Mouse (Mus musculus): Measurements from ENCODE around the gene Tert. TPM values are rescaled to one million over a fixed set of nuclear protein-coding genes. Genes with fewer than 3 reads are reported as not detected.

Tert gene
- polyA plus RNA-seq, 1 experiment from 2014 or later, result 4.8 TPM

DNA sequence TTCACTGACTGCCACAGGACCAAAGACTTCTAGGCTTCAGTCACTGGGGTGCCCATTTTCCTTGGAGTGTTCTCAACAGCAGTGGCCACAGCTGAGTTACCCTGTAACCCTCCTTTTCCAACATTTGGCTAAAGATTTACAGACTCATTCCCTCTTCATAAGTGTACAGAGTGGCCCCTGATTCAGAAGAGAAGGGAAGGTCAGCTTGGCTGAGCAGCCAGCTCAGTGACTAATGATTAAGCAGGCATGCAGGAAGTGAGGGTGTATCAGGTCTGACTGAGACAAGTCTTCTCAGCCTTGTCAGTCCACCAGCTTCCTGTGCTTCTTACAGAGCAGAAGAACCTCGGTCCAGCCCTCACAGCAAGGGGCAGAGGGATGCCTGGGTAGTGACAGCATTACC, 53.7 kb downstream of the Tert start:
- Histone ChIP-seq H3K36me3 (no peaks in the 10 kb centered on the region), H3K9me3 (no peaks in the 10 kb centered on the region), H3K9ac (no peak overlapping the region), H3K4me1 (replicated peaks) (no peaks in the 10 kb centered on the region), H3K4me2 (no peak overlapping the region), H3K27me3 (no peaks in the 10 kb centered on the region), H3K4me3 (no peak overlapping the region), H3K27ac (replicated peaks) (no peak overlapping the region)
- ATAC-seq (ENCODE audit: low read depth), result no peak
- 35% methylated on average over 1 of the region's 1 CpGs for WGBS

GRCm38 (mm10) chr13:73682226-73682625, 55.5 kb downstream of the Tert start:
- no peak overlapping the region for H3K27ac ChIP-seq (replicated peaks)
- H3K4me1 ChIP-seq (replicated peaks), result no peaks in the 10 kb centered on the region
- H3K9ac ChIP-seq, result no peak overlapping the region
- no peak overlapping the region for H3K4me2 ChIP-seq
- 81% methylated on average over 2 of the region's 2 CpGs for WGBS
- no peak overlapping the region for H3K4me3 ChIP-seq
- no peaks in the 10 kb centered on the region for H3K36me3 ChIP-seq
- no peaks in the 10 kb centered on the region for H3K27me3 ChIP-seq
- no peak for ATAC-seq (ENCODE audit: low read depth)
- no peaks in the 10 kb centered on the region for H3K9me3 ChIP-seq

DNA sequence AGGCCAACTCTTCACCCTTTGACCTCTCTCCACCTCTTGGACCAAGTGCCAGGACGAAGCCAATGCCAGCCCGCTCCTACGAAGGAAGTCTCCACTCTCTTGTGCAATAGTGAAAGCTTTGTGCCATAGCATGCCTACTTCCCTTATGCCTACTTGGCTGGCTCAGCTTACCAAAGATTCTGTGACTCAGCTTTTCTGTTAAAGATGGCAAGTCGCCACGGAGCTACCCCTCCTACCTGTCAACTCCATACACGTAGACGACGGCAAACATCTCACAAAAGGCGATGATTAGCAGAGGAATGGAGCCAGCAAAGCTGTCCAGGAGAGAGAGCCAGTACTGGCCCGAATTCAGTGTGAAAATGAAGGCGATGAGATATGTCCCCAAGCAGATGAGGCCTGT, 57.0 kb downstream of the Tert start:
- no peaks in the 10 kb centered on the region for H3K4me1 ChIP-seq (replicated peaks)
- H3K9ac ChIP-seq, result no peak overlapping the region
- H3K4me2 ChIP-seq, result no peak overlapping the region
- H3K27me3 ChIP-seq, result no peaks in the 10 kb centered on the region
- no peak overlapping the region for H3K4me3 ChIP-seq
- no peaks in the 10 kb centered on the region for H3K36me3 ChIP-seq
- H3K27ac ChIP-seq (replicated peaks), result no peak overlapping the region
- ATAC-seq (ENCODE audit: low read depth), result no peak
- H3K9me3 ChIP-seq, result no peaks in the 10 kb centered on the region
- 90% methylated on average over 11 of the region's 11 CpGs for WGBS

DNA sequence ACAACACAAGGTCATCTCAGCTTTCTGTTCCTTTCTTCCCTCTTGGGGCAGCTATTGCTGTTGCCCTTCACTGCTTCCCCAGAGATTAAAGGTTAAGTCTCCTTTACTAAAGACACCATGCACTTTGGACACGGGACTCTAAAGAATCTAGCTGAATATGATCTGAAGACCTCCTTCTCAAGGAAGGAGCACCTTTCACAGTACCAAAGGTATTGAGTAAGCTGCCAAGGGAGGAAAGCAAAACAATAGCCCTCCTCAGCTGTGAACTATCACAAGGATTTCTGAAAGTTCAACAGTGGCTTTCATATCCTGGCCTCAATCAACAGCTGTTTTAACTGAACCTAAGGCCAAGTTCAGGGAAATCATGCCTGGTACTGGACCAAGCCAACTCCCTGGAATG, 57.7 kb downstream of the Tert start:
- Histone ChIP-seq H3K4me2 (no peak overlapping the region), H3K27ac (replicated peaks) (no peak overlapping the region), H3K9ac (no peak overlapping the region), H3K36me3 (no peaks in the 10 kb centered on the region), H3K4me1 (replicated peaks) (no peaks in the 10 kb centered on the region), H3K4me3 (no peak overlapping the region), H3K27me3 (no peaks in the 10 kb centered on the region), H3K9me3 (no peaks in the 10 kb centered on the region)
- 83% methylated on average over 1 of the region's 1 CpGs for WGBS
- ATAC-seq (ENCODE audit: low read depth), result no peak

DNA sequence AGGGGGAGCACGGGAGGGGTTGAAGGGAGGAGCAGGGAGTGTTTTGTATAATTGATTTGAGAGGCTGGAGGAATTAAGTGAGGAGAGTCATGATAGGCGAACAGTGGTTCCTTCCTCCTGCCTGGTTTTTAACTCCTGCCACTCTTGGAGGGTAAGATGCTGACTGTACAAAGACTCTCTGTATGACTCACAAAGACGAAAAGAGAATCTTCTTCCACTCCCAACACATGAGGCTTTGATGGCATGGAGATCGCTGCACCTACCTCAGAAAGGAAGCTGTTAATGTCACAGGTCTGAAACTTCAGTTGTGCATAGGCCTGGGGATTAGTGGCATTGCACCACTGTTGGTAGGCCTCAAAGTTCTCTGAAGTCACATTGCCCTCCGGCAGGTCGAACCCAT, 58.8 kb downstream of the Tert start:
- 87% methylated on average over 6 of the region's 6 CpGs for WGBS
- Histone ChIP-seq H3K4me3 (no peak overlapping the region), H3K4me2 (no peak overlapping the region), H3K27me3 (no peaks in the 10 kb centered on the region), H3K9ac (no peak overlapping the region), H3K36me3 (no peaks in the 10 kb centered on the region), H3K9me3 (no peaks in the 10 kb centered on the region), H3K27ac (replicated peaks) (no peak overlapping the region), H3K4me1 (replicated peaks) (no peaks in the 10 kb centered on the region)
- no peak for ATAC-seq (ENCODE audit: low read depth)

DNA sequence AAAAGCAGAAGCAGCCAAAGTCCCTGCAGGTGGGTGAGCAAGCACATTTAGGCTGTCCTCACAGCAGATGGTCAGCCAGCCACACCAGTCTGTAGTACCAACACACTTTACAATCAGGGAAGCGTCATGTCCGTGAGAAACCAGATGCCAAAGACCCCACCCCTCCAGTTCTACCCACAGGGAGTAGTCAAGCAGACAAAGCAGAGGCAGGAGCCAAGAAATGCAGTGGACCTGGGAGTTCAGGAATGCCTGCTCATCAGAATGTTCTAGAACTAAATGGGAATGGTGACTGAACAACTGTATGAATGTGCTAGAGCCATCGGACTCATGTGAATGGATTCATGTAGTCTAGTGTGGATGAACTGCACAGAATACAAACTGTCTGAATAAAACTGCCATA, 60.9 kb downstream of the Tert start:
- Histone ChIP-seq H3K27me3 (no peaks in the 10 kb centered on the region), H3K4me3 (no peak overlapping the region), H3K9me3 (no peaks in the 10 kb centered on the region), H3K4me2 (no peak overlapping the region), H3K36me3 (no peaks in the 10 kb centered on the region), H3K27ac (replicated peaks) (no peak overlapping the region), H3K9ac (no peak overlapping the region), H3K4me1 (replicated peaks) (no peaks in the 10 kb centered on the region)
- no peak for ATAC-seq (ENCODE audit: low read depth)
- 67% methylated on average over 3 of the region's 3 CpGs for WGBS

- no peaks in the 10 kb centered on the region for H3K27me3 ChIP-seq
- H3K4me3 ChIP-seq, result no peak overlapping the region
- H3K36me3 ChIP-seq, result no peaks in the 10 kb centered on the region
- 86% methylated on average over 4 of the region's 4 CpGs for WGBS
- H3K4me2 ChIP-seq, result no peak overlapping the region
- ATAC-seq (ENCODE audit: low read depth), result no peak
- no peak overlapping the region for H3K27ac ChIP-seq (replicated peaks)
- no peaks in the 10 kb centered on the region for H3K9me3 ChIP-seq
- H3K4me1 ChIP-seq (replicated peaks), result no peaks in the 10 kb centered on the region
- no peak overlapping the region for H3K9ac ChIP-seq
Observed at GRCm38 (mm10) chr13:73688934-73689333, 62.2 kb downstream of the Tert start.

- 35% methylated on average over 10 of the region's 10 CpGs for WGBS
- Histone ChIP-seq H3K27ac (replicated peaks) (no peak overlapping the region), H3K4me3 (no peak overlapping the region), H3K36me3 (no peaks in the 10 kb centered on the region), H3K9me3 (no peaks in the 10 kb centered on the region), H3K9ac (no peak overlapping the region), H3K4me2 (no peak overlapping the region), H3K4me1 (replicated peaks) (no peaks in the 10 kb centered on the region), H3K27me3 (no peaks in the 10 kb centered on the region)
- ATAC-seq (ENCODE audit: low read depth), result peak; percentile 78; the same call in 1 of the 2 replicates
Observed at GRCm38 (mm10) chr13:73692249-73692868, 65.6 kb downstream of the Tert start.

- Histone ChIP-seq H3K9me3 (no peaks in the 10 kb centered on the region), H3K4me3 (no peak overlapping the region), H3K36me3 (no peaks in the 10 kb centered on the region), H3K9ac (no peak overlapping the region), H3K4me2 (no peak overlapping the region), H3K4me1 (replicated peaks) (no peaks in the 10 kb centered on the region), H3K27me3 (no peaks in the 10 kb centered on the region), H3K27ac (replicated peaks) (no peak overlapping the region)
- WGBS, result 77% methylated on average over 2 of the region's 2 CpGs
- ATAC-seq (ENCODE audit: low read depth), result no peak
Observed at GRCm38 (mm10) chr13:73693333-73693732, 66.6 kb downstream of the Tert start.

DNA sequence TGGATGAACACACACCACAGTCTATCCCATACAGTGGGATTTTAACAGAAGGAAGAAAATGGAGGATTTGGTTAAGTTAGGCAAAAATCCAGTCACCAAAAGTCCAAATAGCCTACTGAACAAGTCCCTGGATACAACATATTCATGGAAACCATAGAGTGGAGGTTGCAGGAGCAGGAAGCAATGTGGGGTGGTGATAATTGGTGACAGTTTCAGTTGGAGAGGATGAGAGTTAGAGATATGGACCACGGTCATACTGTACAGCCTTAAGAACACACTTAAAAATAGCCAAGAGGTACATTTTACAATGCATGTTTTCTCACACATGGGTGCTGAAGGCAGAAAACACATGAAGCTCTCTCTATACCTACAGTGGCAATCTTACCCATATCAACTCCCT, 68.3 kb downstream of the Tert start:
- no peaks in the 10 kb centered on the region for H3K36me3 ChIP-seq
- ATAC-seq (ENCODE audit: low read depth), result no peak
- H3K27ac ChIP-seq (replicated peaks), result no peak overlapping the region
- H3K27me3 ChIP-seq, result no peaks in the 10 kb centered on the region
- no peaks in the 10 kb centered on the region for H3K4me1 ChIP-seq (replicated peaks)
- no peaks in the 10 kb centered on the region for H3K9me3 ChIP-seq
- WGBS, result 92% methylated on average over 1 of the region's 1 CpGs
- no peak overlapping the region for H3K4me2 ChIP-seq
- H3K9ac ChIP-seq, result no peak overlapping the region
- H3K4me3 ChIP-seq, result no peak overlapping the region

GRCm38 (mm10) chr13:73696529-73696928, 69.8 kb downstream of the Tert start:
- WGBS, result 95% methylated on average over 3 of the region's 3 CpGs
- Histone ChIP-seq H3K4me1 (replicated peaks) (no peaks in the 10 kb centered on the region), H3K27ac (replicated peaks) (no peak overlapping the region), H3K4me3 (no peak overlapping the region), H3K4me2 (no peak overlapping the region), H3K9me3 (no peaks in the 10 kb centered on the region), H3K36me3 (no peaks in the 10 kb centered on the region), H3K27me3 (no peaks in the 10 kb centered on the region), H3K9ac (no peak overlapping the region)
- ATAC-seq (ENCODE audit: low read depth), result no peak
